Mouse (Mus musculus) telencephalon, adult 2 months (tissue): ENCODE data around the gene Ncf4.
"Not testable (repeated sequence)": the region's sequence is repeated elsewhere in the genome, so short reads cannot be mapped to it uniquely, and the experiment has no call there.

Experiments used
- DNase-seq: peaks from one replicate; pipeline ENCODE4 v3.0.0-alpha.2; 2011; ENCODE audit warnings: low read depth, low spot score

The Ncf4 gene

GRCm38 (mm10) chr15:78254751-78255150 is 10.2 kb downstream of the Ncf4 start:
- DNase-seq, result no peak

- not testable (repeated sequence) for DNase-seq
These were observed 12.1 kb downstream of the Ncf4 start for GRCm38 (mm10) chr15:78256602-78257259.

GRCm38 (mm10) chr15:78257326-78258050 is 12.9 kb downstream of the Ncf4 start:
- DNase-seq, result no peak

GRCm38 (mm10) chr15:78258246-78258865 is 13.8 kb downstream of the Ncf4 start:
- no peak for DNase-seq

GRCm38 (mm10) chr15:78260668-78261333 is 16.2 kb downstream of the Ncf4 start:
- DNase-seq, result no peak

- DNase-seq, result no peak
These were observed 18.7 kb downstream of the Ncf4 start for GRCm38 (mm10) chr15:78263286-78263685.

GRCm38 (mm10) chr15:78267441-78267840 is 22.8 kb downstream of the Ncf4 start:
- DNase-seq, result no peak

GRCm38 (mm10) chr15:78267865-78268264 is 23.3 kb downstream of the Ncf4 start:
- no peak for DNase-seq

- DNase-seq, result no peak
These were observed 26.6 kb downstream of the Ncf4 start for GRCm38 (mm10) chr15:78271208-78271607.

GRCm38 (mm10) chr15:78278308-78278707 is 33.7 kb downstream of the Ncf4 start:
- DNase-seq, result no peak

- DNase-seq, result no peak
These were observed 43.3 kb downstream of the Ncf4 start for GRCm38 (mm10) chr15:78287941-78288340.

- not testable (repeated sequence) for DNase-seq
These were observed 45.2 kb downstream of the Ncf4 start for GRCm38 (mm10) chr15:78289775-78290174.

GRCm38 (mm10) chr15:78293228-78293627 is 48.6 kb downstream of the Ncf4 start:
- not testable (repeated sequence) for DNase-seq

- DNase-seq, result no peak
These were observed 49.1 kb downstream of the Ncf4 start for GRCm38 (mm10) chr15:78293716-78294115.

GRCm38 (mm10) chr15:78298558-78298957 is 54.0 kb downstream of the Ncf4 start:
- DNase-seq, result no peak

GRCm38 (mm10) chr15:78299641-78300040 is 55.0 kb downstream of the Ncf4 start:
- no peak for DNase-seq

- no peak for DNase-seq
These were observed 56.2 kb downstream of the Ncf4 start for GRCm38 (mm10) chr15:78300773-78301172.

GRCm38 (mm10) chr15:78302718-78303117 is 58.1 kb downstream of the Ncf4 start:
- no peak for DNase-seq

- no peak for DNase-seq
These were observed 59.1 kb downstream of the Ncf4 start for GRCm38 (mm10) chr15:78303665-78304233.

- DNase-seq, result no peak
These were observed 60.8 kb downstream of the Ncf4 start, which contains the start of gene Csf2rb2 for GRCm38 (mm10) chr15:78305341-78305933. TSS of gene Csf2rb2 (minus strand) at chr15:78305721.

GRCm38 (mm10) chr15:78309865-78310264 is 65.3 kb downstream of the Ncf4 start:
- DNase-seq, result no peak
